Mouse (Mus musculus): ENCODE measurements at regions not wholly inside any gene's neighbourhood (a gene's known extent, or its start where the extent isn't known, plus 50 kb on each side); places are given as distances from the start of the nearest gene placed in this dataset.
"Not testable (repeated sequence)": the region's sequence is repeated elsewhere in the genome, so short reads cannot be mapped to it uniquely, and the experiment has no call there.

GRCm38 (mm10) chr5:45324468-45324867, 125.6 kb downstream of the Qdpr start:
- TF ChIP-seq CTCF, POLR2A (IDR thresholded peaks at IDR 0.05; ENCODE audit: insufficient read depth, low read depth, low read length): not testable (repeated sequence)

Measured in olfactory bulb, adult 2 months (tissue).